Mouse (Mus musculus) 416B (cell line): ENCODE data around the gene Thsd4.

Experiments used
- DNase-seq: peaks from one replicate; pipeline ENCODE4 v3.0.0; 2011; ENCODE audit warnings: low read depth

The Thsd4 gene

DNA sequence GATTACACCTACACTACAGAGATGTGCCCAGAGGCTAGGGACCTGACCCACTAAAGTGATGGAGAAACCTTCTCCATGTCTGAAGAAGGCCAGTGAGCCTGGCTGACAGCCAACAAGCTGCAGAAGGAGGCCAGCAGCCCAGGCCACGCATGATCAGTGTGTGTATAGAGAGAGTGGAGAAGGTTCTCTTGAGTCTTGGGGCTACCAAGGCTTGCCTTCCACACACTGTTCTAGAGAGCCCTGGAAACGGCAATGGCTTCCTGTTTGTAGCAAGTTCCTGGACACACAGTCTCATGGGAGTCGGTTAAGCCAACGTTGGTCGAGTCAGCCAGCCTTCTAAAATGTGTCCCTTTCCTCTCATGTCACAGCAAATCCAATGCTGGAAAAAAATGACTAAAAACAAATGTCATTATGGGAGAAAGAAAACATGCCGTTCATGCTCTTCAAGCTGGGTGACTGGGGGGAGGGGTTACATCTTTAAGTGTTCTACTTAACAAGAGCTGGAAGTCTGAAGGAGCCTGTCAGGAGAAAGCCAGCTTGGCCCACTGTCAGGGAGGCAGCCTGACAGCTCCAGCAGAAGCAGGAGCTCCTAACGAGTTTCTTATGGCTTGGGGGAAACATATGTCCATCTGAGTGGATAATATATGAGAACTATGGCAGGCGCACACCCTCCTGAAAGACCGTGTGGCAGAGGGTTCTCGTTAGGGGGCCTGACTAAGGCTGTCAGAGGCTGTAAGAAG, 257.1 kb downstream of the Thsd4 start:
- DNase-seq = no peak

- DNase-seq = peak; percentile 67
Measured at GRCm38 (mm10) chr9:60262515-60263140, 259.2 kb downstream of the Thsd4 start.

DNA sequence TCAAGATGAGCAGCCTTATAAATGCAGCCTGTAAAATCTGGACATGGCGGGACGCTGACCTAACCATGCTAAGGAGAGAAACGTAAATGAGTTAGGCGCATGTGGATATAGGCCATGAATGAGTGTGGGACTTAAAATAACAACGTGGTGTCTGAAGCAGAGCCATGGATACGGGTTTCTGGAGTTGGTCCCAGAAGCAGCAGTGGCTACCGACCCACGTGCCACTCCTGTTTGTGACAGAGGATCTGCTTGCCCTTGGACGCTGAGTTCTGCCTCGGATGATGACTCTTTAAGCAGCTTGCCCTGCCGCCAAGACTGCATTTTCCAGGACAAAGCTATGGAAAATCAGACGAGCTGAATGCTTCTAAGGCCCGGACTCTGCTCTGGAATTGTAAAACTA, 262.2 kb downstream of the Thsd4 start:
- DNase-seq = no peak

DNA sequence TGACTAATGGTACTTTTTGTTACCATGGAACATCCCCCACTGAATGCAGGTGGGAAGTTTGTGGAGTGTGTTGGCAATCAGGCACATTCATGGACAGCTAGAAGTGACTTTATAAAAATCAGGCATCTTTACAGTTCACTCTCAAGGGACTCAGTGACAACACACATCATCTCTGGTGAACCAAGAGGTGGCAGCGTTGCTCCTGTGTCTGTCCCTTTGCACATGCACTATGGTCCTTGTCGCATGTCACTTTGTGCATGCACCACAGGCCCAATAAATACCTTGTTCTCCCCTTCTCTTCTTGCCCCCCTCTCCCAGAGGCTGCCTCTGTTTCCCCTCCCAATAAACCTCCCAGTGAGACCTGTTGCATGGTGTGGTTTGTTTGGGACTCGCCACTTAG, 270.1 kb downstream of the Thsd4 start:
- peak; percentile 17 for DNase-seq

DNA sequence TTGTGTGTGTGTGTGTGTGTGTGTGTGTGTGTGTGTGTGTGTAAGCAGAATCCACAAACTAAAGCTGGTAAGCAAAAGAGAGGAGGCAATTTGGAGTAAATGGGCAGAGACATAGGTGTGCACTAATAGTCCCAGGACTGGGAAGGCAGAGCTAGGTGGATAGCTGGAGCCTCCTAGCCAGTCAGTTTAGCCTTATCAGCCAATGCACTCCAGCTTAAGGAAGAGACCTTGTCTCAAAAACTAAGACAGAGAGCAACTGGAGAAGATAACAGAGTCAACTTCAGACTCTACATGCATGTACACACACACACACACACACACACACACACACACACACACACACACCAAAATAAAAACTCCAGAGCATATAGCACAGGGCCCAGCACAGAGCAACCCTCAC, 271.4 kb downstream of the Thsd4 start:
- no peak for DNase-seq

GRCm38 (mm10) chr9:60247998-60248397, 273.8 kb downstream of the Thsd4 start:
- DNase-seq = no peak

DNA sequence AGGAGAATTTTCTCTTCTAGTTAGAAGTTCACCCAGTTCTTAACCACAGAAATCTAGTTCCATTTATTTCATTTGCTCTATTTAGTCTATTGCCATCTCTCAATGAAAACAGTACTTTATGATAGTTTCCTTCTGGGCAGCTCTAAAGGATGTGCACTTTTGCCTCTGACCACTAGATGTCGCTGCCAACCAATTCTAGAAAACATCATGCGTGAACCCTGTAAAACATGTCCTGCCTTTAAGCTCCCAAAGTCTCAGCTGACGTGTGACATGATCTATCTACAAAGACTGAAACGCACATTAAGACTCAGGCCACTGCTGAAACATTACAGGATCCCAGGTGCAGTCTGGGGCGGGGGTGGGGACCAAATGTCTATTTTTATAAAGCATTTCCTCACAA, 276.9 kb downstream of the Thsd4 start:
- peak; percentile 61 for DNase-seq

DNA sequence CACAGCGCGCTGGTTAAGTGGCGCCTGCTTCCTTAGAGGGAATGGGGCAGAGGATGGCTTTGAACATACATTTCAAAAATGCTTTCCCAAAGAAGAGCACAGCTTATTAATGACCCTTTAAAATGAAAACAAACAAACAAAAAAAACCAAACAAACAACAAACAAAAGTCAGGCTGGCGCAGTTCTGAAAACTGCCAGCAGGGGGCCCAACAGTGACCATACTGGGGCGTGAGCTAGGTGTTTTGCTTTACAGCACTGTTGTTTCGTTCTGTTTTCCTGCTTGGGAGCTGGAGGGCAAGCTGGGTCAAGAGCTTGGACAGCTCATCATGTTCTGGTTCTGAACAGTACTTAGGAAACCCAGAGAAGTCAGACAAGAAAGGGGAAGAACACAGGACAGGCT, 278.3 kb downstream of the Thsd4 start:
- DNase-seq = no peak

GRCm38 (mm10) chr9:60237667-60238066, 284.2 kb downstream of the Thsd4 start:
- DNase-seq = peak; percentile 47

DNA sequence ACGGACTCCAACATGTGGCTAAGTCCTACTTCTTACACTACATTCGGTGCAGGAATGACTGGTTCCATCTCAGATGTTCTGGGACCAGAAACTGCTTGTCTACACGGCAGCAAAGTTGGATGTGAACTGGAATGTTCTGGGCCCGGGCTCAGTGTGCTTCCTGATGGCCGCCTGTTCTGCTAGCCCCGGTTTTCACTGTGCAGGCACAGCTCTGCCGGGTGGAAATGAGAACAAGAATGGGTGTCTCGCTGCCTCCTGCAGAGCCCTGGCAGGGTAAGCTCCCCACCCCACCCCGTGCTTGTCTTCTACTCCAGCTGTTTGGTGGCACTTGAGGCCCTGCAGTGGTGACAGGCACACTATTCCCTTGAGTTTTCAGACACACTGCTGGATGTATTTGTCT, 285.7 kb downstream of the Thsd4 start:
- DNase-seq = no peak

DNA sequence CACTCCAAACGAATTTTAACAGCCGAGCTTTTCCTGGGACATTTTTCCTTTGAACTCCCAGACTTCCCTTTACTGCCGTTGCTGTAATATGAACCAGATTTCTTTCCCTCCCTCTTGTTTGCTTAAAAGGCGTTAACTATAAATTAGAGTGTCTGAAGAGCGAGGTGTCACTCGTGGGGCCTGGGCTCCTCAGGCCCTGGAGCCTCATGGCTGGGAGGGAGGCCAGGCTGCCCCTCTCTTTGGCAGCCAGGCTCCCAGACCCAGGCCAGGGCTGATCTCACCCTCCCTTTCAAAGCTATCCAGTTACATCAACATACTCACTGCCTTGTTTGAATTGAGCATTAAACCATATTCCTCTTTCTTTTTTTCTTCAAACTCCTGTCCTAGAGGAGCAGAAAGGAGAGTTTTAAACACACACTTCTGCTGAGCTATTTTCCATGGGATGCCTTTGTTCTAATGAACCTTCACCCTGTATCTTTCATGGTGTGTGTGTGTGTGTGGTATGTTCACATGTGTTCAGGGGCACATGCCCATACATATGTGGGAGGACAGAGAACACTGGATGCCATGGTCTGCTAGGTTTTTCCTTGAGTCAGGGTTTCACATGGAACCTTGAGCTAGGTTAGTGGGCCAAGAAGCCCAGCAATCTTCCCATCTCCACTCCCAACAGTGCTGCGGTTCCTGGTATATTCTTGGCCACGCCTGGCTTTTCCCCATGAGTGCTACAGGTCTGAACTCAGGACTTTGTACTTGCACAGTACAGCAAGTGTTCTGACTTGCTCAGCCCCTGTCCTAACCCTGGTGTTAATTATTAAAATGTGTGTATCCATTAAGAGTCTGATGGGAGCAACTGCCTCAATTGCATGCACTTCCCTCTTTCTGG, 287.4 kb downstream of the Thsd4 start:
- no peak for DNase-seq

- DNase-seq = no peak
Measured at GRCm38 (mm10) chr9:60231981-60232881, 289.6 kb downstream of the Thsd4 start.

GRCm38 (mm10) chr9:60229496-60229895, 292.4 kb downstream of the Thsd4 start:
- DNase-seq = no peak

DNA sequence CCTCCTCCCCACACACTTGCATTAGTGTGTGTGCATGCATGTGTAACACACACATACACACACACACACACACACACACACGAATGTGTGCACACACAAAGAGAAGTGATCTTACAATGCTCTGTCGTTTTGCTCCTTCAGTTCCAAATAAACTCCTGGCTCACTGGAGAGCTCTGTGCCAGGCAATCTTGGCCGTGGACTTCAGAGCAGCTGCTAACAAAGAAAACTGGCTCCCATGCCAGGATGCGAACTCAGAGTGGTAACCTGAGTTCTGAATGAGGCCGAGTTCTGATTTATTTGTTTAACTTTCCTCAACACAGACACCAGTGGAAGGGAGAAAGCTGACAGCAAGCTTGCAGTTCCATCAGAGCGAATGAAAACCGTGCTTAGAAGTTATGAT, 294.1 kb downstream of the Thsd4 start:
- no peak for DNase-seq

DNA sequence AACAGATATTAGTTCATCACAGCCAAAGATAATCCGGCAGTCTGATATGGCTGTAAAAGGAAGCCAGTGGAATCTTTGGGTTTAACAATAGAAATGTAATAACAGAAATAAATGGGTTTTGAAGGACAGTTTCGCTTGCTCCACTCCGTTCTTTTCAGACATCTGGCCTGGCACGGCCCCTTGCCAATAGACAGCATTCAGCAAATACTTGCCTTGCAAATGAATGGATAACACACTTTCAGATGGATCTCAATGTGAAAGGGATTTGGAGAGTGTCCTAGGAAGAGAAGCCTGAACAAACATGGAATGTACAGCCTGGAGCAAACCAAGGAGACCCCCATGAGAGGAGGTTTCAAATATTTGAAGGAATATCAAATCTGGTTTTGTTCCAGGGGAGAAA, 295.2 kb downstream of the Thsd4 start:
- DNase-seq = no peak

DNA sequence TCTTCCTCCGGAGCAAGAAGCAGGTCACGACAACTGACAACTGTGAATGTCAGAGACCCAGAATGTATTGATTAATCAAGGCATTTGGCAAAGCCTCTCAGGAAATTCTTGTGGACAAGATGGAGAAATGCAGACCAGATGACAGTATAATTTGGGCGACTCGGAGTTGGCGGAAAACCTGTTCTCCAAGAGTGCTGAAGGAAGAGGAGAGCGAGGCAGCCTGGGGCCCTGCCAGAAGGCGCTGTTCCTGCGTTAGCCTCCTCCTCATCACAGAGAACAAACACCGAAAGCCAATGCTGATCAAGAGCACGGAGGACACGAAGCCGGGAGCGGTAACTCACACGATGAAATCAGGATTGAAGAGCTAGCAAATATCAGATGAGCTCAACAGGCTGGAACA, 295.7 kb downstream of the Thsd4 start:
- no peak for DNase-seq

DNA sequence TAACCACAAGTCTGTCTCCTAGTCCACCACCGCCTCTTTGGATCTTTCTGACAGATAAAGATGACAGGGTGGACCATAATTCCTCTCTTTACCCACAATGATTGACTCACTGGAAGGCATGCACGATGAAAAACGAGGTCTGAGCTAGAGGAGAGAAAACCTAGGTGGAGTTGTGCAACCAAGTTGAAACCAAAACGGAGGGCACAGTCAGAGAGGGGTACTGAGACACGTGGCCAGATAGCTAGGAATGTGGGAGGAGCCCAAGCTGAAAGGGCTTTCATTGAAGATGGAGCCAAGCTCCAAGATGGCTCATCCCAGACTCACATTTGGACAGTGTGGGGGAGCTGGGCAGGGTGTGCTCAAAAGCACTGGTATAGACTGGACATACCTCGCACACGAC, 296.4 kb downstream of the Thsd4 start:
- peak; percentile 25 for DNase-seq

GRCm38 (mm10) chr9:60224039-60224695, 297.7 kb downstream of the Thsd4 start:
- DNase-seq = no peak

DNA sequence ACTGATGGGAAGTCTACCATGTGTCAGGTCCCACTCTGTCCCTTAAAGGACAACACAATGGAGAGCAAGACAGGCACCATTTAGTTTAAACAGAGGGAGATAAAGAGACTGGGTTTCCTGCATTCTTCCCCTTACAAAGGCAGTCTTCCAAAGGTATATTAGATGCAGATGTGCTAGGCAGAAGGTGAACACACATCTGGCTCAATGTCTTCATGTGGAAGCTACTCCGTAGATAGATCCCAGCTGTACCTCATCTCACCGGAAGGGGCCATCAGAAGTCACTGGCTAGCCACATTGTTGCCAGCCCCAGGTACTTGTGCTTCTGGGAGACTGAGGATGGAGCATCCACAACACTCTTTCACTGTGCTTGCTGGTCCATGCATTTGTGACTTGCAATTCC, 301.4 kb downstream of the Thsd4 start:
- DNase-seq = no peak

DNA sequence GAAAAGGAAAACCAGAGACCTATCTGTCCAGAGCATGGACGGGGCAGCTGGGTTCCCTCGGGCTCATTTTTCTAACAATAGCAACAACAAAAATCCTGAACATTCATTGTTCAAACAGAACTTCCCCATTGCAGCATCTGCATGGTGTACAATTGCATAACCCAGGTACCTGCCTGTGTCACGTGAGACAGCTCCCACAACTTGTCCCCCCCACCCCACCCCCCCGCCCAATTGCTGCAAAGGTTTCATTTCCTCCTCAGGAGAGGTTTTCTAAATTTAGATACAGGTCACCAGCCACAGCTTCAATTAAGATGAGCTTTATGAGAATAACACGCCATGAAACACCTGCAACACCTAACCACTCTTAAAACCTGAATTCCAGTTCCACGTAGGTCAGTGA, 303.4 kb downstream of the Thsd4 start:
- DNase-seq = no peak

GRCm38 (mm10) chr9:60216029-60216428, 305.8 kb downstream of the Thsd4 start:
- DNase-seq = no peak
